Mouse (Mus musculus): ENCODE measurements around the gene Ddah1. TPM values are rescaled to one million over a fixed set of nuclear protein-coding genes. Genes with fewer than 3 reads are reported as not detected.

Gene Ddah1
- polyA plus RNA-seq, 1 experiment from 2014 or later: 20.2 TPM

- 98% methylated on average over 2 of the region's 2 CpGs for WGBS
- Histone ChIP-seq H3K4me1 (replicated peaks; ENCODE audit: control insufficient read depth, insufficient read depth) (no peaks in the 10 kb centered on the region), H3K4me3 (ENCODE audit: low read depth, low read length) (no peak overlapping the region), H3K27me3 (ENCODE audit: control insufficient read depth, insufficient read depth, low read length) (no peaks in the 10 kb centered on the region), H3K4me2 (replicated peaks; ENCODE audit: low read depth) (no peak overlapping the region), H3K27ac (replicated peaks) (no peak overlapping the region), H3K9me3 (ENCODE audit: control insufficient read depth, low read length) (no peaks in the 10 kb centered on the region), H3K9ac (ENCODE audit: low read length) (no peak overlapping the region), H3K36me3 (ENCODE audit: control insufficient read depth, insufficient read depth, low read length) (no peaks in the 10 kb centered on the region)
- ATAC-seq (ENCODE audit: low FRiP score, low TSS enrichment) (no peak), DNase-seq (ENCODE audit: low spot score) (no peak)
- peak; percentile 38 for TF ChIP-seq CTCF (IDR thresholded peaks at IDR 0.05; ENCODE audit: low read depth)
- no peak for TF ChIP-seq EP300 (optimal IDR thresholded peaks at IDR 0.05)
Observed at GRCm38 (mm10) chr3:145820938-145821337, 62.5 kb downstream of the Ddah1 start.

GRCm38 (mm10) chr3:145822201-145822600 is 63.7 kb downstream of the Ddah1 start:
- Histone ChIP-seq H3K9ac (ENCODE audit: low read length) (no peak overlapping the region), H3K27me3 (ENCODE audit: control insufficient read depth, insufficient read depth, low read length) (no peaks in the 10 kb centered on the region), H3K4me1 (replicated peaks; ENCODE audit: control insufficient read depth, insufficient read depth) (no peaks in the 10 kb centered on the region), H3K36me3 (ENCODE audit: control insufficient read depth, insufficient read depth, low read length) (no peaks in the 10 kb centered on the region), H3K4me3 (ENCODE audit: low read depth, low read length) (no peak overlapping the region), H3K4me2 (replicated peaks; ENCODE audit: low read depth) (no peak overlapping the region), H3K27ac (replicated peaks) (no peak overlapping the region), H3K9me3 (ENCODE audit: control insufficient read depth, low read length) (no peaks in the 10 kb centered on the region)
- WGBS: 57% methylated on average over 4 of the region's 4 CpGs
- ATAC-seq (ENCODE audit: low FRiP score, low TSS enrichment) (no peak), DNase-seq (ENCODE audit: low spot score) (no peak)
- TF ChIP-seq CTCF (IDR thresholded peaks at IDR 0.05; ENCODE audit: low read depth) (no peak), EP300 (optimal IDR thresholded peaks at IDR 0.05) (no peak)

- no peak for DNase-seq (ENCODE audit: low spot score)
- no peak for TF ChIP-seq CTCF (IDR thresholded peaks at IDR 0.05; ENCODE audit: low read depth)
- TF ChIP-seq EP300 (optimal IDR thresholded peaks at IDR 0.05): no peak
- WGBS: 71% methylated on average over 4 of the region's 4 CpGs
Observed at GRCm38 (mm10) chr3:145823661-145824060, 65.2 kb downstream of the Ddah1 start.

GRCm38 (mm10) chr3:145825416-145826055 is 67.1 kb downstream of the Ddah1 start:
- no peaks in the 10 kb centered on the region for H3K9me3 ChIP-seq (ENCODE audit: control insufficient read depth, low read length)
- 84% methylated on average over 11 of the region's 11 CpGs for WGBS
- H3K27me3 ChIP-seq (ENCODE audit: control insufficient read depth, insufficient read depth, low read length): no peaks in the 10 kb centered on the region
- no peak overlapping the region for H3K9ac ChIP-seq (ENCODE audit: low read length)
- no peak for TF ChIP-seq EP300 (optimal IDR thresholded peaks at IDR 0.05)
- no peak for TF ChIP-seq CTCF (IDR thresholded peaks at IDR 0.05; ENCODE audit: low read depth)
- H3K4me1 ChIP-seq (replicated peaks; ENCODE audit: control insufficient read depth, insufficient read depth): no peaks in the 10 kb centered on the region
- no peak overlapping the region for H3K4me2 ChIP-seq (replicated peaks; ENCODE audit: low read depth)
- ATAC-seq (ENCODE audit: low FRiP score, low TSS enrichment) (no peak), DNase-seq (ENCODE audit: low spot score) (no peak)
- no peak overlapping the region for H3K27ac ChIP-seq (replicated peaks)
- no peak overlapping the region for H3K4me3 ChIP-seq (ENCODE audit: low read depth, low read length)
- no peaks in the 10 kb centered on the region for H3K36me3 ChIP-seq (ENCODE audit: control insufficient read depth, insufficient read depth, low read length)

More at GRCm38 (mm10) chr3:145823661-145824060, 65.2 kb downstream of the Ddah1 start:
- no peak for ATAC-seq (ENCODE audit: low FRiP score, low TSS enrichment)
- Histone ChIP-seq H3K36me3 (ENCODE audit: control insufficient read depth, insufficient read depth, low read length) (no peaks in the 10 kb centered on the region), H3K9me3 (ENCODE audit: control insufficient read depth, low read length) (no peaks in the 10 kb centered on the region), H3K9ac (ENCODE audit: low read length) (no peak overlapping the region), H3K4me1 (replicated peaks; ENCODE audit: control insufficient read depth, insufficient read depth) (no peaks in the 10 kb centered on the region), H3K4me2 (replicated peaks; ENCODE audit: low read depth) (no peak overlapping the region), H3K27me3 (ENCODE audit: control insufficient read depth, insufficient read depth, low read length) (no peaks in the 10 kb centered on the region), H3K4me3 (ENCODE audit: low read depth, low read length) (no peak overlapping the region), H3K27ac (replicated peaks) (no peak overlapping the region)

- 31% methylated on average over 18 of the region's 18 CpGs for WGBS
- H3K27me3 ChIP-seq (ENCODE audit: control insufficient read depth, insufficient read depth, low read length): no peaks in the 10 kb centered on the region
- peak overlapping the region; percentile 45 for H3K4me2 ChIP-seq (replicated peaks; ENCODE audit: low read depth)
- ATAC-seq (ENCODE audit: low FRiP score, low TSS enrichment) (no peak), DNase-seq (ENCODE audit: low spot score) (no peak)
- H3K9me3 ChIP-seq (ENCODE audit: control insufficient read depth, low read length): no peaks in the 10 kb centered on the region
- H3K4me1 ChIP-seq (replicated peaks; ENCODE audit: control insufficient read depth, insufficient read depth): no peaks in the 10 kb centered on the region
- H3K27ac ChIP-seq (replicated peaks): no peak overlapping the region
- TF ChIP-seq CTCF (IDR thresholded peaks at IDR 0.05; ENCODE audit: low read depth) (no peak), EP300 (optimal IDR thresholded peaks at IDR 0.05) (no peak)
- H3K36me3 ChIP-seq (ENCODE audit: control insufficient read depth, insufficient read depth, low read length): no peaks in the 10 kb centered on the region
- 0 out of 2 replicates have a peak overlapping the region, but pooled peaks have one; percentile 10 for H3K4me3 ChIP-seq (ENCODE audit: low read depth, low read length)
- H3K9ac ChIP-seq (ENCODE audit: low read length): no peak overlapping the region
Observed at GRCm38 (mm10) chr3:145827191-145828045, 68.9 kb downstream of the Ddah1 start.

- ATAC-seq (ENCODE audit: low FRiP score, low TSS enrichment) (no peak), DNase-seq (ENCODE audit: low spot score) (no peak)
- Histone ChIP-seq H3K4me3 (ENCODE audit: low read depth, low read length) (no peak overlapping the region), H3K36me3 (ENCODE audit: control insufficient read depth, insufficient read depth, low read length) (no peaks in the 10 kb centered on the region), H3K4me1 (replicated peaks; ENCODE audit: control insufficient read depth, insufficient read depth) (no peaks in the 10 kb centered on the region), H3K4me2 (replicated peaks; ENCODE audit: low read depth) (no peak overlapping the region), H3K27ac (replicated peaks) (no peak overlapping the region), H3K9ac (ENCODE audit: low read length) (no peak overlapping the region), H3K27me3 (ENCODE audit: control insufficient read depth, insufficient read depth, low read length) (no peaks in the 10 kb centered on the region), H3K9me3 (ENCODE audit: control insufficient read depth, low read length) (no peaks in the 10 kb centered on the region)
- 62% methylated on average over 5 of the region's 5 CpGs for WGBS
- TF ChIP-seq EP300 (optimal IDR thresholded peaks at IDR 0.05): no peak
- TF ChIP-seq CTCF (IDR thresholded peaks at IDR 0.05; ENCODE audit: low read depth): no peak
Observed at GRCm38 (mm10) chr3:145828906-145829305, 70.4 kb downstream of the Ddah1 start.
